Mouse (Mus musculus): ENCODE measurements around the gene Tbrg1.

Tbrg1 gene

DNA sequence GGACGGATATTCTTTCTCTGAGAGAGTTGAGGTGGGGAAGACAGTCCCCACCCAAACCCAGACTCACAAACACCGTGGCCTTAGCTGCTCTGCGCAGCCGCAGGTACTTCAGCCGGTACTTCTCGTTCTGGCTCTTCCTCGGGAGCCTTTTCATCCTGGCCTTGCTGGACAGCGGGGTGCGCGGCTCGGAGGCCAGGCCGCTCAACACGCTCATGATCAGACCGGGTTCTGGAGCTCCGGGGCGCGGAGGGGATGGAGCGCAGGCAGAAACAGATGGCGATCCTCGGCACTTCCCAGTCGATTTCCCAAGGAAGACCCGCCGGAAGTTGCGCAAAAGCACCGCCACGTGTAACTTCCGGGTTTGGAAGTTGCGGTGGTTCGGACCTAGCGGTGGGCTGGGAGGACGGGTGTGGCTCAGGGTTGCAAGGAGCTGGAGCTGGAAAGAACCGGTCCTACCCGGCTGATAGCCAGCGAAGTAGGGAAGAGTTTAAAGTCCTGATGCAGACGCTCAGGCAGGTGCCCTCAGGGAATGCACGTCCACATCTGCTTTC lies at the start of gene Tbrg1:
Gene Tbrg1, minus strand, starts transcription at position 382 of the 551 bp plus-strand sequence.
- peak; percentile 73 for DNase-seq

DNA sequence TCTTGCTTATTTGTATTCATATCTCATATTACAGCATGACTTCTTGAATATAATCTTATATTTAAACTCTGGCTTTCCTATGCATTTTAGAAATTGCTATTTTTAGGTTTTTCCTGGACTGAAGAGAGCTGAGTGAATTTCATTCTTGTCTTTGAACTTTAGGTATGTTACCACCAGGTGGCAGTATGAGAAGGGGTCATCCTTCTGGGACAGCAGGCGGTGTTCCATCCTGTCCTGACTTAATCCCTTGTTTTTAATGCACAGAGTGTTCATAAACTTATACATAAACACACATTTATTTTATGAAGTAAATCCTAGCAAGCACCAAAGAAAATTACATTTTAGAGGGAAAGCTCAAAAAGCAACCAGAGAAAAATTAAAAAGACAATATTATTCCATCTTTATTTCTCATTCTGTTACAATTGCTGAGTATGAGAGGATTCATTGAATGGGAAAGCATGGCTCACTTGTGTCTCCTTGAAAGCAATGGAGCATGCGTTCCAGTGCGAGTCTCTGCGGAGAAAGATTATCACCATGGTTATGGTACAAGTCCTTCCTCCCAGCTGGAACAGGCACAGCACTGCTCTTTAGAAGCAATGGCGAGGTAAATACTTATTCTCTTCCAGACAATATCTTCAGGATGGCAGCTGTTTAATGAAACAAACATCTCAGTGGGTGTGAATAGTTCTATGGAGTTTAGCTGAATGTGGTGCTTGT lies 33.0 kb upstream of the Tbrg1 start:
- no peak for DNase-seq

DNA sequence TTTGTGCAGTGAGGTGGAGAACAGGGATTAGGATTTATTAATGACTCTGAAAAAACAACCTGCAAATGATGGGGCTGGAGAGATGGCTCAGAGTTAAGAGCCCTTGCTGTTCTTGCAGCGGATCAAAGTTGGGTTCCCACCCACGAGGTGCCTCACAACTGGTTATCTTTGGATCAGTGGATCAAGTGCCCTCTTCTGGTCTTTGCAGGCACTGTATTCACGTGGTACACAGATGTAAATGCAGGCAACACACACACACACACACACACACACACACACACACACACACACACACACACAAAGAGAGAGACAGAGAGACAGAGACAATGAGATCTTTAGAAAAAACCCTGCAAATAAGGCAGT lies 30.8 kb upstream of the Tbrg1 start:
- DNase-seq, result no peak

GRCm38 (mm10) chr9:37687288-37687940 lies 30.3 kb upstream of the Tbrg1 start:
- DNase-seq, result no peak

- DNase-seq, result no peak
Measured at GRCm38 (mm10) chr9:37681123-37681522, 24.0 kb upstream of the Tbrg1 start.

DNA sequence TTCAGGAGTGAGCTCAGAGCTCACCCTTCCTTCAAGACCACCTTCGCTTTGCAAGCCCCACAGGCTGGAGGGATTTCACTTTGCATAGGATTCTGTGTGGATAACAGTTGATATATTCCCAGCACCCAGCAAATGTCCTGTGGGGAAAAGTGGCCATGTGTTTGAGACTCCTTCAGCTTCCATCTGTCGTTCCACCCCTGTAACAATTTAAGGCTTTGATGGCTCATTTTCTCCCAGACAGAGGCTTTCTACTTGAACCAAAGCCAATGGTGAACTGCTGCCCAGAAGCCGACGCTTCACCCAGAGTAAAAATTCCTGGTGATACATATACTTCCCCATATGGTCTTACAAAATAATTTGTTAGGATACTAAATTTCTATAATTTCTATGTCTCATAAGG lies 18.2 kb upstream of the Tbrg1 start:
- DNase-seq, result no peak

- DNase-seq, result no peak
Measured at GRCm38 (mm10) chr9:37670261-37670660, 13.1 kb upstream of the Tbrg1 start.

DNA sequence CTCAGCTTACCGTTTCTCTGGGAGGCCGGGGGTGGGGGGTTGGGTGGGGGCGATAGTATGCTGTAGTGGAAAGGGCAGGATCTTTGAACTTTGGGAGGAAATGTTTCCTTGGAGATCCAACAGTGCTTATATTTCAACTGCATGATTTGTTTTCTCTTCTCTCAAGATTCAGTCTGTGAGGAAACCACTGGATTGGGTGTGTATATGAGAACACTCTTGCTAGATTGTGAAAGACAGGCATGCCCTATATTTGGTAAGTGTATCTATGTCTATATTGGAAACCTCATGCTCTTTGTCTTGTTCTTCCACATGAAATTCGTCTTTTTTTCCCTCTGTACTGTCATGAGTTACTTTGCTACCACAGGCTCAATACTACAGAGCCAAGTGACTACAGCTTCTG lies 12.6 kb upstream of the Tbrg1 start:
- DNase-seq, result no peak

GRCm38 (mm10) chr9:37669115-37669514 lies 12.0 kb upstream of the Tbrg1 start, which contains the start of gene Panx3:
Gene Panx3 (minus strand): TSS chr9:37669235.
- no peak for DNase-seq

DNA sequence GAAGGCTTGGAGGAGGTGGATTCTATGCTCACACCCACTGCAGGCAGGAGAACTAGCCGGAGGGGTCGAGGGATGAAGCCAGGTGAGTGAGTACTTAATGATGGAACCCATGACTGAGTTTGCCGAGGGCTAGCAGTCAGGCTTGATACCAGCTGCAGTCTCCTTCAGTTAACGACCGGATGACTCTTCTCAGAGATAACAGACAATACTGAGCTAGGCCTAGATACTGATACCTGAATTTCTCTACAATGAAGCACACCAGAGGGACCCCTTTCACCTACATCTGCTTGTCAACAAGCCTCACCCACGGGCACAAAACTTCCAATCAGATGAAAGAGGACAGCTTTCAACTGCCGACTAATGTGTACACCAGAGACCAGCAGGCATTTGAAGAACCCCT lies 8.9 kb upstream of the Tbrg1 start:
- DNase-seq, result no peak

DNA sequence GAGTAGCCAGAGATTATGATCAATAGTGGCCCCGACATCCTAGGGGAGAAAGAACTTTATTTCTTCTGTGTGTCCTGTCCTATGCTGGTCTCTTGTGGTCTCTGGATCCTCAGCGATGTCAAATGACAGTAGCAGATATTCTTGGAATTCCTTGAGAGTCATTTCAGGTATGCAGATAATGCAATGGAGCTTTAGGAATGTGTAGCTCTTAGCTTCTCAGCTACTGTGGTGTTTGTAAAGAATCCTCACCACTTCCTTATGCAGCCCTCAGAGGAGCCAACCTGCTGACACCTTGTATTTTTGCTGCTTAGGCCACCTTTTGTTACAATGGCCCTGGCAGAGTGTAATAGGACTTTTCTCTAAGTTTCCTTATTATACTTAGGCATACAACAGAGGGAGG lies 7.5 kb upstream of the Tbrg1 start:
- no peak for DNase-seq

DNA sequence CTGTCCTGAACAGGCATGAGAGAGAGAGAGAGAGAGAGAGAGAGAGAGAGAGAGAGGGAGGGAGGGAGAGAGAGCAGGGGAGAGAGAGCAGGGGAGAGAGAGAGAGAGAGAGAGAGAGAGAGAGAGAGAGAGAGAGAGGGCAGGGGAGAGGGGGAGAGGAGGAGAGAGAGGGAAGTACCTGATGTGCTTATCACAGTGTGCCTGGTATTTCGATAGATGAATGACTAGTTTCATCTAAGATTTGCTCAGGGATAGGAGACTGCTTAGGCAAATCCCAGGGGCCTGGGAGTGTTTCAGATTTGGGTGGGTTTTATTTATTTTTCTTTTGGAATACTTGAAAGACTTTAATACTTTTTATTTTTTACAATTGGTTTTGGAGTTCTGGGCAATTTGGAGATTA lies 6.1 kb upstream of the Tbrg1 start:
- no peak for DNase-seq

GRCm38 (mm10) chr9:37659413-37659812 lies 2.3 kb upstream of the Tbrg1 start:
- DNase-seq, result no peak

- DNase-seq, result peak; percentile 6
Measured at GRCm38 (mm10) chr9:37656439-37656881, 652 bp downstream of the Tbrg1 start.

- no peak for DNase-seq
Measured at GRCm38 (mm10) chr9:37655961-37656360, 1.2 kb downstream of the Tbrg1 start.

- DNase-seq, result no peak
Measured at GRCm38 (mm10) chr9:37653836-37654235, 3.3 kb downstream of the Tbrg1 start.

- no peak for DNase-seq
Measured at GRCm38 (mm10) chr9:37650639-37651038, 6.5 kb downstream of the Tbrg1 start.

DNA sequence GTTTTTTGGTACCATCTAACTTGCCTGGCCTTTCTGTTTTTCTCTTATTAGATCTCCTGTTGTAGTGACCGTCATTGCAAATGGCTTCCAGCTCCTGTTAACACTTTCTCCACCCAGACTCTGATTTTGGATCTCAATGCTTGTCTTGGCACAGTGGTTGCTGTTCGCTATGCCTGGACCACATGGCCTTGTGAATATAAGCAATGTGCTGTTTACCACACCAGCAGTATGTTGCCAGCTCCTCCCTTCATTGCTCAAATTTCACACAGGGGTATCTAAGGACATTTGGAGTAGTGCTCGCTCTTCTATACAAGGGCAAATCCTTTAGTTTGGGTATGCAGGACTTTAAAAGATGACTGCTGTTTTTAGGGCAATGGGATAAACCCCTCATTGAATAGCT lies 10.9 kb downstream of the Tbrg1 start:
- no peak for DNase-seq

DNA sequence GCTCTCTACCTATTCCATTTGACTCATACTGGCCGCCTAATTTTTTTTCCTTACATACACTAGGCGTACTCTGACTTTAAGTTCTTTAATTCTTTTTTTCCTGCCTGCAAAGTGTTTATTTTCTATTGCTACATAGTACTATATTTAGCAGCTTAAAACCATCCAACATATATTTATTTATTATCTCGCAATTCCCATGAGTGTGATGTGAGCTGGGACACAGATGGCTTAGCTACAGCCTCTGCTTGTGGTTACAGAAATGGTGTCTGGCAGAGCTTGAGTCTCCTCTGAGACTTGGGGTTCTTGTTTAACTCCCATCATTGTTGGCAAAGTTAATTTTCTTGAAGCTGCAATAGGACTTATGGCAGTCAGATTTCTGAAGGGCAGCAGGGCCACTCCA lies 18.4 kb downstream of the Tbrg1 start:
- DNase-seq, result no peak

DNA sequence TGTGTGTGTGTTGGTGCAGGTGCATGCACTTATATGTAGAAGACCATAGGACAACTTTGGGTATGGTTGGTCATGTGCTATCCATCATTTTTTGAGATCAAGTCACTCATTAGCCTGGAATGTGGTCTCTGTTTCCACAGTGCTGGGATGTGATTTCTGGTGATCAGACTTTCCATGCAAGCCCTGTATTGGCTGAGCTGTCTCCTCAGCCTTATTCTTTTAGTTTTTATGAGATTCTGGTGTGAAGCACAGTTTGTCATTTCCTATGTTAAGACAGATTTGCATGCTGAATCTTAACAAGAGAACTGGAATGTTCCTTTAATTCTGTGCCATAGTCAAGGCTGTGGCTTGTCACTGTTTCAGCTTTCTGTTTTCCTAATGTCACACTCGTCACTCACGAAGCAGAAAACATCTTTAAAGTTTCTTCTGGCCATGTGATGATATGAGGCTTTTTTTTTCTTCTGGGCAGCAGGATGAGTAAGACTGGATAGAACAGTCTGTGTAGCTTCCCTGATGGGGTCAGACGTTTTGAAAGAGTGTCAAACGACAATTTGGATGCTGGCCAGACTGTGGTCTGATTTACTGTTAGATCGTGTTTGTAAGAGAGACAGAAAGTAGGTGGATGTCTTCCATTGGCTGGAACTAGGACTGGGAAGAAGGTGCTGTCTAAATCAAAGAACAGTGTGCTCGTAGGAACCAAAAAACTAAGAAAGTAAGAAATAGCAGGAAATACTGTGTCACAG lies 20.1 kb downstream of the Tbrg1 start:
- DNase-seq, result no peak

DNA sequence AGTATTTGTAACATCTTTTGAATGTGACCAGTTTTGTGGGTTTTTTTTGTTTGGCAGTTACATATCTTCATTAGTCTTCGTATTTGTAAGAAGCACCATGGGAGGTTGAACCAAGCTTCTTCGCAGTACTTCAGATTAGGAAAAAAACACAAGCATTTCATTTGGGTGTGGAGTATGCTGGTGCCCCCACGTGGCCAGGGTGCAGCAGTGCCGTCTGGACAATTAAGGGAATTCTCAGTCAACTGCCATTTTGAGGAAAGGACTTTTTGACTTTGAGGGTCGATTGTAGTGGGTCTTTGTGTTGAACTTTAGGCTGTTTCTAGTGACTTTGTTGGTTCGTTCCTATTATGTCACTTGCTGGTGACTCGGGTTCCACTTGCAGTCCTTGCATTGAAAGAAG lies 20.8 kb downstream of the Tbrg1 start:
- peak; percentile 50 for DNase-seq

DNA sequence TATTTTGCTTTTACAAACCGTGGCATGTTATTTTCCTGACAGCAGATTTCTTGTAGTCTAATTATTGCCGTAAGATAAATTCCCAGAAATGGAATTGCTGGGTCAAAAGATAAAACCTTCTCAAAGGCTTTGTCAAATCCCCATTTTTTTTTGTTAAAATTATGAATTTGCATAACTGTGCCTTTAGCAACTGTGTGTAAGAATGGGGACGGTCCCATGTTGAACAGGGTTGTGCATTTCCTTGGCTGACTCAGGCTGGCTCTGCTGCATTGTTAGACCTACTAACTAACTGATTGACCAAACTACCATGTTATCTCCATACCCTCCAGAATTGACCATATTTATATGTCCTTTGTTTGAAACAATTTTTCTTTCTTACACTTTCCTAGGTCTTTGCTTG lies 22.8 kb downstream of the Tbrg1 start:
- DNase-seq, result no peak

- no peak for DNase-seq
Measured at GRCm38 (mm10) chr9:37632305-37632704, 24.8 kb downstream of the Tbrg1 start.

DNA sequence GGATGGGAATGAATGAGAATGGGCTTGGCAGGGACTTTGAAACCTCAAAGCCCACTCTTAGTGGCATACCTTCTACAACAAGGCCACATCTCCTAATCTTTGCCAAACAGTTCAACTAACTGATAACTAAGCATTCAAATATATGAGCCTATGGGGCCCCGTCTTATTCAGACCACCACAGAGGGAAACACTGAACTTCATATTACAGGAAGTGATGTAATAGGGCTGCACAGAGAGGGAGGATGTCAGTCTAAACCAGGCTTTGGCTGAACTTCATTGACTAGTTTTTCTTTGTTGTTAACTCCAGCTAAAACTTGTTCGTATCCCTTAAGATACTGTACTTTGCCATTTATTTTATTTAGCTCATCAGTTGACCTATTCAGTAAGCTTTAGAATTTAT lies 27.2 kb downstream of the Tbrg1 start:
- no peak for DNase-seq

Measured in cerebellum, adult 9-11 months (tissue).